Mouse (Mus musculus) liver, postnatal 0 days (tissue): ENCODE results near the gene Ttc27.

Source experiments
- CTCF ChIP-seq: sonication (generic); IDR thresholded peaks from 2 replicates; pipeline ENCODE4 v1.5.1; 2016; ENCODE audit warnings: antibody characterized with exemption, low read depth
- EP300 ChIP-seq: IDR thresholded peaks from 2 replicates; pipeline ENCODE4 v1.6.1; 2016; ENCODE audit warnings: antibody characterized with exemption, low read depth, mild to moderate bottlenecking

GRCm38 (mm10) chr17:74735392-74735791 lies 17.9 kb downstream of the Ttc27 start:
- no peak for TF ChIP-seq CTCF
- TF ChIP-seq EP300, result no peak
